Mouse (Mus musculus): ENCODE data around the gene Lemd1. TPM values are rescaled to one million over a fixed set of nuclear protein-coding genes. Genes with fewer than 3 reads are reported as not detected.
A peak's percentile ranks its signal among the peaks of the same experiment; 100 is the strongest.

The Lemd1 gene
- total RNA-seq, 2 experiments from 2014 or later: 0.32 TPM; not detected in 1

- no peak for DNase-seq (ENCODE audit: low spot score in 2 of 2)
Observed at GRCm38 (mm10) chr1:132164780-132165518, 26.3 kb upstream of the Lemd1 start.

- no peak for DNase-seq (ENCODE audit: low spot score in 2 of 2)
Observed at GRCm38 (mm10) chr1:132165859-132166258, 25.4 kb upstream of the Lemd1 start.

GRCm38 (mm10) chr1:132168115-132168767 lies 23.0 kb upstream of the Lemd1 start:
- DNase-seq (ENCODE audit: low spot score in 2 of 2): no peak

GRCm38 (mm10) chr1:132170698-132171097 lies 20.5 kb upstream of the Lemd1 start:
- DNase-seq (ENCODE audit: low spot score in 2 of 2): no peak

- DNase-seq (ENCODE audit: low spot score in 2 of 2): no peak
Observed at GRCm38 (mm10) chr1:132171619-132172018, 19.6 kb upstream of the Lemd1 start.

- DNase-seq (ENCODE audit: low spot score in 2 of 2): peak; percentile 25 to 83
Observed at GRCm38 (mm10) chr1:132186303-132186702, 4.9 kb upstream of the Lemd1 start.

- no peak for DNase-seq (ENCODE audit: low spot score in 2 of 2)
Observed at GRCm38 (mm10) chr1:132188442-132189066, 2.7 kb upstream of the Lemd1 start.

- no peak for DNase-seq (ENCODE audit: low spot score in 2 of 2)
Observed at GRCm38 (mm10) chr1:132189231-132189630, 2.0 kb upstream of the Lemd1 start.

- no peak for DNase-seq (ENCODE audit: low spot score in 2 of 2)
Observed at GRCm38 (mm10) chr1:132190040-132190513, 1.2 kb upstream of the Lemd1 start.

GRCm38 (mm10) chr1:132190621-132191092 lies 574 bp upstream of the Lemd1 start:
- DNase-seq (ENCODE audit: low spot score in 2 of 2): no peak

GRCm38 (mm10) chr1:132191786-132192680 lies 802 bp downstream of the Lemd1 start:
- DNase-seq (ENCODE audit: low spot score in 2 of 2): no peak

GRCm38 (mm10) chr1:132193806-132194205 lies 2.6 kb downstream of the Lemd1 start:
- no peak for DNase-seq (ENCODE audit: low spot score in 2 of 2)

- DNase-seq (ENCODE audit: low spot score in 2 of 2): no peak
Observed at GRCm38 (mm10) chr1:132194624-132195023, 3.4 kb downstream of the Lemd1 start.

- no peak for DNase-seq (ENCODE audit: low spot score in 2 of 2)
Observed at GRCm38 (mm10) chr1:132195100-132195499, 3.9 kb downstream of the Lemd1 start.

GRCm38 (mm10) chr1:132195681-132196080 lies 4.5 kb downstream of the Lemd1 start:
- no peak for DNase-seq (ENCODE audit: low spot score in 2 of 2)

GRCm38 (mm10) chr1:132196337-132196736 lies 5.1 kb downstream of the Lemd1 start:
- no peak for DNase-seq (ENCODE audit: low spot score in 2 of 2)

GRCm38 (mm10) chr1:132197666-132198065 lies 6.4 kb downstream of the Lemd1 start:
- DNase-seq (ENCODE audit: low spot score in 2 of 2): no peak

- no peak for DNase-seq (ENCODE audit: low spot score in 2 of 2)
Observed at GRCm38 (mm10) chr1:132198401-132199071, 7.3 kb downstream of the Lemd1 start.

GRCm38 (mm10) chr1:132199244-132199643 lies 8.0 kb downstream of the Lemd1 start:
- DNase-seq (ENCODE audit: low spot score in 2 of 2): no peak

GRCm38 (mm10) chr1:132199934-132200333 lies 8.7 kb downstream of the Lemd1 start:
- no peak for DNase-seq (ENCODE audit: low spot score in 2 of 2)
